Mouse (Mus musculus) neural tube, embryonic 10.5 days (tissue): ENCODE data around the gene Olfr1250.
"Not testable (repeated sequence)": the region's sequence is repeated elsewhere in the genome, so short reads cannot be mapped to it uniquely, and the experiment has no call there.

Experiments
- DNase-seq: peaks from one replicate; pipeline ENCODE4 v3.0.0-alpha.2; 2017; ENCODE audit warnings: low spot score; ENCODE audit errors: extremely low spot score

The Olfr1250 gene

GRCm38 (mm10) chr2:89661367-89661766 lies at the start of gene Olfr1250:
Gene Olfr1250 (minus strand): TSS chr2:89661467.
- DNase-seq = no peak

GRCm38 (mm10) chr2:89691980-89692379 lies 30.7 kb upstream of the Olfr1250 start:
- DNase-seq = no peak

GRCm38 (mm10) chr2:89671836-89672235 lies 10.6 kb upstream of the Olfr1250 start, which contains the start of gene Olfr1251:
Gene Olfr1251 (minus strand): TSS chr2:89671936.
- no peak for DNase-seq

GRCm38 (mm10) chr2:89634883-89635282 lies 26.4 kb downstream of the Olfr1250 start, which contains the start of gene Olfr1249:
Gene Olfr1249 (minus strand): TSS chr2:89634983.
- DNase-seq = no peak

GRCm38 (mm10) chr2:89618145-89618544 lies 43.1 kb downstream of the Olfr1250 start, which contains the start of gene Olfr1248:
Gene Olfr1248 (minus strand): TSS chr2:89618245.
- not testable (repeated sequence) for DNase-seq

- no peak for DNase-seq
These were observed 47.2 kb downstream of the Olfr1250 start, which contains the start of gene Olfr1247 for GRCm38 (mm10) chr2:89614030-89614429. Gene Olfr1247 (minus strand): TSS chr2:89614130.
